Mouse (Mus musculus) neural tube, embryonic 11.5 days (tissue): Measurements from ENCODE around the gene Nyx. TPM values are rescaled to one million over a fixed set of nuclear protein-coding genes. Genes with fewer than 3 reads are reported as not detected.

ENCODE experiments used
- ATAC-seq: fragments of 200-750 bp; cut with Nextera tagmentation; 2 replicates; pipeline ENCODE4 v1.8.0; 2017; ENCODE audit warnings: moderate number of reproducible peaks, mild to moderate bottlenecking, moderate TSS enrichment, moderate library complexity; ENCODE audit not compliant: insufficient read depth, low FRiP score, low TSS enrichment
- DNase-seq: peaks from one replicate; pipeline ENCODE4 v3.0.0-alpha.2; 2015; ENCODE audit warnings: low spot score
- H3K27ac ChIP-seq: fragments of 300-500 bp; sonication (generic); 2 replicates; pipeline ENCODE4 v1.5.1; 2014; ENCODE audit warnings: low read depth, mild to moderate bottlenecking, low read length
- H3K27me3 ChIP-seq: fragments of 300-500 bp; sonication (generic); 2 replicates; pipeline ENCODE4 v1.6.1; 2014; ENCODE audit warnings: mild to moderate bottlenecking, low read length, mixed read lengths; ENCODE audit not compliant: control insufficient read depth, insufficient read depth
- H3K36me3 ChIP-seq: fragments of 300-500 bp; sonication (generic); 2 replicates; pipeline ENCODE4 v1.6.1; 2014; ENCODE audit warnings: mild to moderate bottlenecking, low read length, moderate library complexity, mixed read lengths; ENCODE audit not compliant: control insufficient read depth, insufficient read depth
- H3K4me1 ChIP-seq: fragments of 300-500 bp; sonication (generic); 2 replicates; pipeline ENCODE4 v1.6.1; 2014; ENCODE audit warnings: low read length, mixed read lengths; ENCODE audit not compliant: control insufficient read depth, insufficient read depth
- H3K4me2 ChIP-seq: fragments of 300-500 bp; sonication (generic); 2 replicates; pipeline ENCODE4 v1.6.1; 2014; ENCODE audit warnings: low read depth, mild to moderate bottlenecking, moderate library complexity
- H3K4me3 ChIP-seq: fragments of 300-500 bp; sonication (generic); 2 replicates; pipeline ENCODE4 v1.5.1; 2014; ENCODE audit warnings: low read depth, low read length
- H3K9ac ChIP-seq: fragments of 300-500 bp; sonication (generic); 2 replicates; pipeline ENCODE4 v1.6.1; 2014; ENCODE audit warnings: mild to moderate bottlenecking, low read length
- H3K9me3 ChIP-seq: fragments of 300-500 bp; sonication (generic); 2 replicates; pipeline ENCODE4 v1.6.1; 2016; ENCODE audit warnings: low read length; ENCODE audit not compliant: control insufficient read depth
- WGBS: fragments of 180-500 bp; shearing (Covaris S2); extraction: QIAGEN DNeasy Blood & Tissue Kit; methylation state at CpG from one replicate; pipeline ENCODE4 v1.1.7; 2014; 5-methylcytosine and 5-hydroxymethylcytosine counted together
- polyA plus RNA-seq: library from polyadenylated mRNA; unstranded; fragments of >200 nt; fragmentation: Nextera tagmentation; extraction: Ambion mirVana; gene quantifications from 2 replicates; pipeline ENCODE4 v1.2.1, GENCODE M21; 2014

Nyx gene
- polyA plus RNA-seq, 1 experiment from 2014 or later: not detected

GRCm38 (mm10) chrX:13467121-13467571 is 1.2 kb downstream of the Nyx start:
- no peak for DNase-seq
- H3K27ac ChIP-seq: no peak overlapping the region
- no peaks in the 10 kb centered on the region for H3K9me3 ChIP-seq
- H3K4me3 ChIP-seq: no peak overlapping the region
- H3K4me2 ChIP-seq: no peak overlapping the region
- no peak overlapping the region for H3K9ac ChIP-seq
- no peaks in the 10 kb centered on the region for H3K4me1 ChIP-seq
- no peaks in the 10 kb centered on the region for H3K27me3 ChIP-seq
- no peaks in the 10 kb centered on the region for H3K36me3 ChIP-seq
- no peak for ATAC-seq
- 78% methylated on average over 6 of the region's 6 CpGs for WGBS

- Histone ChIP-seq H3K36me3 (no peaks in the 10 kb centered on the region), H3K4me3 (no peak overlapping the region), H3K4me2 (no peak overlapping the region), H3K9ac (no peak overlapping the region), H3K27me3 (no peaks in the 10 kb centered on the region), H3K27ac (no peak overlapping the region), H3K4me1 (no peaks in the 10 kb centered on the region), H3K9me3 (no peaks in the 10 kb centered on the region)
- WGBS: 80% methylated on average over 9 of the region's 9 CpGs
- ATAC-seq: no peak
- no peak for DNase-seq
Observed at GRCm38 (mm10) chrX:13469160-13470116, 3.5 kb downstream of the Nyx start.

GRCm38 (mm10) chrX:13471925-13472324 is 6.0 kb downstream of the Nyx start:
- H3K9ac ChIP-seq: no peak overlapping the region
- H3K9me3 ChIP-seq: no peaks in the 10 kb centered on the region
- no peaks in the 10 kb centered on the region for H3K36me3 ChIP-seq
- no peak for ATAC-seq
- H3K27me3 ChIP-seq: no peaks in the 10 kb centered on the region
- no peak overlapping the region for H3K4me2 ChIP-seq
- no peak overlapping the region for H3K4me3 ChIP-seq
- WGBS: 78% methylated on average over 3 of the region's 3 CpGs
- no peaks in the 10 kb centered on the region for H3K4me1 ChIP-seq
- no peak for DNase-seq
- no peak overlapping the region for H3K27ac ChIP-seq

- no peak overlapping the region for H3K4me3 ChIP-seq
- H3K4me2 ChIP-seq: no peak overlapping the region
- no peak overlapping the region for H3K27ac ChIP-seq
- no peaks in the 10 kb centered on the region for H3K9me3 ChIP-seq
- WGBS: 88% methylated on average over 4 of the region's 4 CpGs
- no peaks in the 10 kb centered on the region for H3K27me3 ChIP-seq
- no peaks in the 10 kb centered on the region for H3K36me3 ChIP-seq
- H3K9ac ChIP-seq: no peak overlapping the region
- ATAC-seq (no peak), DNase-seq (no peak)
- no peaks in the 10 kb centered on the region for H3K4me1 ChIP-seq
Observed at GRCm38 (mm10) chrX:13472751-13473225, 6.9 kb downstream of the Nyx start.

GRCm38 (mm10) chrX:13475382-13475781 is 9.5 kb downstream of the Nyx start:
- no peak overlapping the region for H3K27ac ChIP-seq
- H3K4me3 ChIP-seq: no peak overlapping the region
- no peaks in the 10 kb centered on the region for H3K4me1 ChIP-seq
- H3K27me3 ChIP-seq: no peaks in the 10 kb centered on the region
- no peaks in the 10 kb centered on the region for H3K9me3 ChIP-seq
- 52% methylated on average over 1 of the region's 1 CpGs for WGBS
- H3K4me2 ChIP-seq: no peak overlapping the region
- DNase-seq (no peak), ATAC-seq (no peak)
- no peaks in the 10 kb centered on the region for H3K36me3 ChIP-seq
- no peak overlapping the region for H3K9ac ChIP-seq

GRCm38 (mm10) chrX:13477596-13477995 is 11.7 kb downstream of the Nyx start:
- Histone ChIP-seq H3K9me3 (no peaks in the 10 kb centered on the region), H3K27ac (no peak overlapping the region), H3K4me3 (no peak overlapping the region), H3K27me3 (no peaks in the 10 kb centered on the region), H3K36me3 (no peaks in the 10 kb centered on the region), H3K4me1 (no peaks in the 10 kb centered on the region), H3K9ac (no peak overlapping the region), H3K4me2 (no peak overlapping the region)
- no peak for ATAC-seq
- DNase-seq: no peak
- WGBS: 77% methylated on average over 2 of the region's 2 CpGs

GRCm38 (mm10) chrX:13478298-13478697 is 12.4 kb downstream of the Nyx start:
- Histone ChIP-seq H3K4me3 (no peak overlapping the region), H3K4me2 (no peak overlapping the region), H3K9me3 (no peaks in the 10 kb centered on the region), H3K27ac (no peak overlapping the region), H3K4me1 (no peaks in the 10 kb centered on the region), H3K9ac (no peak overlapping the region), H3K27me3 (no peaks in the 10 kb centered on the region), H3K36me3 (no peaks in the 10 kb centered on the region)
- DNase-seq (no peak), ATAC-seq (no peak)
- WGBS: 65% methylated on average over 5 of the region's 5 CpGs

- Histone ChIP-seq H3K27me3 (no peaks in the 10 kb centered on the region), H3K9me3 (no peaks in the 10 kb centered on the region), H3K27ac (no peak overlapping the region), H3K4me2 (no peak overlapping the region), H3K4me3 (no peak overlapping the region), H3K9ac (no peak overlapping the region), H3K36me3 (no peaks in the 10 kb centered on the region), H3K4me1 (no peaks in the 10 kb centered on the region)
- DNase-seq (no peak), ATAC-seq (no peak)
Observed at GRCm38 (mm10) chrX:13479570-13479969, 13.7 kb downstream of the Nyx start.

GRCm38 (mm10) chrX:13482576-13482975 is 16.7 kb downstream of the Nyx start:
- Histone ChIP-seq H3K27ac (no peak overlapping the region), H3K36me3 (no peaks in the 10 kb centered on the region), H3K9me3 (0 out of 2 replicates have a peak, but pooled peaks cover 4% of the 10 kb centered on the region), H3K4me2 (no peak overlapping the region), H3K4me3 (no peak overlapping the region), H3K27me3 (0 out of 2 replicates have a peak, but pooled peaks cover 2% of the 10 kb centered on the region), H3K9ac (no peak overlapping the region), H3K4me1 (no peaks in the 10 kb centered on the region)
- WGBS: 94% methylated on average over 1 of the region's 1 CpGs
- DNase-seq (no peak), ATAC-seq (no peak)
